In genomic region chr5:38516267-38516666, GRCm38 (mm10) we compare ENCODE assay signal across 10 mouse cellular contexts. TPM values are rescaled to one million over a fixed set of nuclear protein-coding genes. Genes with fewer than 3 reads are reported as not detected.
DNase-seq lines count a peak whose midpoint lies in the region; ATAC-seq lines count a peak whose summit lies in the region.
"Had no signal": no experiment of that assay in that cellular context is flagged by ENCODE, and none has a peak within 500 bp of the region (broad histone marks: within the 10 kb centered on the region; RNA-seq: fewer than 3 reads in every experiment).

No protein-coding gene starts in this region.

- no peaks in the 10 kb centered on the region for H3K36me3 ChIP-seq in embryonic facial prominence, embryonic 10.5 days (replicated peaks)

- H3K27ac ChIP-seq in embryonic facial prominence, embryonic 10.5 days (replicated peaks), result no peak overlapping the region
- H3K27ac ChIP-seq: heart, embryonic 13.5 days had no signal

- DNase-seq in cerebellum, adult 8-10 months, result no peak
- DNase-seq in ovary, postnatal 36 days (ENCODE audit: low spot score), result peak; percentile 15
- DNase-seq in ovary, postnatal 14 days (ENCODE audit: low spot score), result no peak
- DNase-seq in embryonic facial prominence, embryonic 10.5 days (ENCODE audit: low spot score), result peak; percentile 30
- DNase-seq in layer of hippocampus, postnatal 36 days, result peak; percentile 39 to 47
- no peak for DNase-seq in testis, postnatal 10 days (ENCODE audit: low spot score)

- H3K27me3 ChIP-seq in embryonic facial prominence, embryonic 10.5 days (replicated peaks; ENCODE audit: low read depth, poor library complexity, severe bottlenecking), result no peaks in the 10 kb centered on the region

- H3K9me3 ChIP-seq in embryonic facial prominence, embryonic 10.5 days, result no peaks in the 10 kb centered on the region
- H3K9me3 ChIP-seq: heart, embryonic 13.5 days had no signal

- 60% methylated on average over 6 of the region's 6 CpGs for WGBS in embryonic facial prominence, embryonic 10.5 days

- peaks cover 8% of the 10 kb centered on the region; the same call in 1 of the 2 replicates for H3K4me1 ChIP-seq in embryonic facial prominence, embryonic 10.5 days

- H3K4me3 ChIP-seq in embryonic facial prominence, embryonic 10.5 days, result no peak overlapping the region
- H3K4me3 ChIP-seq: heart, embryonic 13.5 days; myocyte had no signal

- ATAC-seq in cerebellum, adult (ENCODE audit: insufficient number of reproducible peaks, low FRiP score, low TSS enrichment), result 0 out of 2 replicates have a peak, but pooled peaks have one; percentile 10
- ATAC-seq in monocyte, adult 5-6 weeks (replicated peaks; ENCODE audit: insufficient number of reproducible peaks, low FRiP score, low TSS enrichment, poor library complexity, severe bottlenecking), result 0 out of 2 replicates have a peak, but pooled peaks have one; percentile 46

RNA-seq across cellular contexts. Expression of gene Slc2a9, which starts 13.3 kb away (rescaled TPM):
- polyA plus RNA-seq in embryonic facial prominence, embryonic 10.5 days (2016; fragmentation: Nextera tagmentation; extraction: Ambion mirVana), result 0.34 TPM in 1 of 2 replicates, not detected in the other
- 1 to 10 TPM; 2.7 to 3.8 TPM for total RNA-seq in layer of hippocampus, postnatal 36 days (2021)
- 10.6 to 16.0 TPM (median 11.7 TPM) in 3 replicates for total RNA-seq in monocyte, adult 5-6 weeks (2017)

RNA-seq across cellular contexts. Expression of gene Wdr1, which starts 46.8 kb away (rescaled TPM):
- 200 and 203 TPM in 2 replicates for polyA plus RNA-seq in embryonic facial prominence, embryonic 10.5 days (2016; fragmentation: Nextera tagmentation; extraction: Ambion mirVana)
- total RNA-seq in layer of hippocampus, postnatal 36 days (2021), result 100 to 1,000 TPM; 200 to 210 TPM
- 370 to 434 TPM (median 393 TPM) in 3 replicates for total RNA-seq in monocyte, adult 5-6 weeks (2017)

Comparison
In these comparisons a context has a peak if more than half of its experiments do, and no peak if none do; other contexts are left out.
1. DNase-seq: peak in ovary, postnatal 36 days (single experiment), embryonic facial prominence, embryonic 10.5 days (single experiment) and layer of hippocampus, postnatal 36 days (2 of 2); none in cerebellum, adult 8-10 months (single experiment), ovary, postnatal 14 days (single experiment) and testis, postnatal 10 days (single experiment).